Mouse (Mus musculus): ENCODE measurements around the gene Pdha1. TPM values are rescaled to one million over a fixed set of nuclear protein-coding genes. Genes with fewer than 3 reads are reported as not detected.

Pdha1 gene
- polyA plus RNA-seq (2014; fragmentation: Nextera tagmentation; extraction: Ambion mirVana): 79.9 and 115 TPM in 2 replicates

- Histone ChIP-seq H3K9ac (ENCODE audit: low read depth, low read length) (peak within 1 kb of the TSS; percentile 70), H3K4me3 (ENCODE audit: low read length) (peak within 1 kb of the TSS; percentile 62), H3K4me2 (replicated peaks; ENCODE audit: low read depth, low read length) (peak within 1 kb of the TSS; percentile 55), H3K27ac (ENCODE audit: low read depth, low read length) (peak within 1 kb of the TSS; percentile 93), H3K4me1 (ENCODE audit: control insufficient read depth, insufficient read depth, low read length) (no peaks in the 10 kb centered on the region), H3K9me3 (ENCODE audit: control insufficient read depth, low read length) (no peaks in the 10 kb centered on the region), H3K27me3 (ENCODE audit: control insufficient read depth, insufficient read depth, low read length) (no peaks in the 10 kb centered on the region), H3K36me3 (ENCODE audit: control insufficient read depth, insufficient read depth, low read length) (no peaks in the 10 kb centered on the region)
- WGBS: 25% methylated on average over 50 of the region's 67 CpGs
- ATAC-seq (ENCODE audit: low FRiP score, low TSS enrichment): peak; percentile 97
Measured at GRCm38 (mm10) chrX:160137861-160138717, at the start of gene Pdha1. Gene Pdha1, minus strand, starts transcription at chrX:160138413.

DNA sequence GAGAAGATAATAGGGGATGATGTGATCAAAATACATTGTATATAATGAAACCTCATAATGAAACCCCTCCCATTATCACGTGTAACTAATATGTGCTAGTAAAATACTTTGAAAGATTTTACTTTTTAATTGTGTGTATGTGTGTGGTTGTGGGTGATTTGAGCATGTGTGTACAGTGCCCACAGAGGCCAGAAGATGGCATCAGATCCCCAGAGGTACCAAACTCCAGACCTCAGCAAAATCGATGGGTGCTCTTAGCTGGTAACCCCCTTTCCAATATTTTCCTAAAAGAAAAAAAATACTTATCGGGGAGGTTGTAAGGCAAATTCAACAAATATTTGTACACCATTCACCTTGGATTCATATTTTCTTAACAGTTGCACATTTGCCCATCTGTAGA, 40.8 kb upstream of the Pdha1 start:
- 79% methylated on average over 3 of the region's 3 CpGs for WGBS
- H3K36me3 ChIP-seq (ENCODE audit: control insufficient read depth, insufficient read depth, low read length): no peaks in the 10 kb centered on the region
- H3K27me3 ChIP-seq (ENCODE audit: control insufficient read depth, insufficient read depth, low read length): no peaks in the 10 kb centered on the region; the same call in 1 of the 2 replicates
- H3K9ac ChIP-seq (ENCODE audit: low read depth, low read length): no peak overlapping the region
- ATAC-seq (ENCODE audit: low FRiP score, low TSS enrichment): no peak
- H3K4me3 ChIP-seq (ENCODE audit: low read length): no peak overlapping the region
- no peaks in the 10 kb centered on the region for H3K4me1 ChIP-seq (ENCODE audit: control insufficient read depth, insufficient read depth, low read length)
- no peaks in the 10 kb centered on the region for H3K9me3 ChIP-seq (ENCODE audit: control insufficient read depth, low read length)
- H3K27ac ChIP-seq (ENCODE audit: low read depth, low read length): no peak overlapping the region
- no peak overlapping the region for H3K4me2 ChIP-seq (replicated peaks; ENCODE audit: low read depth, low read length)

- Histone ChIP-seq H3K4me1 (ENCODE audit: control insufficient read depth, insufficient read depth, low read length) (no peaks in the 10 kb centered on the region), H3K4me2 (replicated peaks; ENCODE audit: low read depth, low read length) (no peak overlapping the region), H3K27ac (ENCODE audit: low read depth, low read length) (no peak overlapping the region), H3K4me3 (ENCODE audit: low read length) (no peak overlapping the region), H3K9ac (ENCODE audit: low read depth, low read length) (no peak overlapping the region), H3K9me3 (ENCODE audit: control insufficient read depth, low read length) (no peaks in the 10 kb centered on the region), H3K36me3 (ENCODE audit: control insufficient read depth, insufficient read depth, low read length) (no peaks in the 10 kb centered on the region), H3K27me3 (ENCODE audit: control insufficient read depth, insufficient read depth, low read length) (no peaks in the 10 kb centered on the region)
- ATAC-seq (ENCODE audit: low FRiP score, low TSS enrichment): no peak
- WGBS: 23% methylated on average over 2 of the region's 3 CpGs
Measured at GRCm38 (mm10) chrX:160170150-160170549, 31.9 kb upstream of the Pdha1 start.

DNA sequence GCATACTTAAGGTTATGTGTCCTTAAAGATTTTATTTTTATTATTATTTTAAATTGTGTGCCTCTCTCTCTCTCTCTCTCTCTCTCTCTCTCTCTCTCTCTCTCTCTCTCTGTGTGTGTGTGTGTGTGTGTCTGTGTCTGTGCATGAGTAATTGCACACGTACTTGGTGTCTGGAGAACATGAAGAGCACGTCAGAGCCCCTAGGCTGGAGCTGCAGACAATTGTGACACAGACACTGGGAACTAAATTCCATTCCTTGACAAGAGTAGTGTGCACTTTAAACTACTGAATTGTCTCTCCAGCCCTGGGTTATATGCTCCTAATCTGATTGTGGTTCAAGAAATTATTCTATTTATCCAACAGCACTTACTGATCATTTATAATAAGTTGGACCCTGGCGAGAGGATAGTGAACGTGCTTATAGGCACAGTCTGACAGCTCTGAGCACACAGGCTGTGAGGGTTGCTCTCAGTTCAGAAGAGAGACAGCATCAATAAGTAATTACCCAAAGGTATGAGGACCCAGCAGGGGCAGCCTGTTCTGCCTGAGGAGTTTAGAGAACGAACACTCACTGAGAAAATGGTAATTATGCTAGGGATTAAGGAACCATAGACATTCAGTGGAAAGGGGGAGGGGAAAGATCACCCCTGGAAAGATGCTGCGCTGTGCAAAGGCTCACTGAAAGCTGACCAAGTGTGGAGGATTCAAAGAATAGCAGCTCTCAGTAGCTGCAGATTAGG, 28.2 kb upstream of the Pdha1 start:
- no peaks in the 10 kb centered on the region for H3K9me3 ChIP-seq (ENCODE audit: control insufficient read depth, low read length)
- no peaks in the 10 kb centered on the region for H3K36me3 ChIP-seq (ENCODE audit: control insufficient read depth, insufficient read depth, low read length)
- H3K27me3 ChIP-seq (ENCODE audit: control insufficient read depth, insufficient read depth, low read length): no peaks in the 10 kb centered on the region
- ATAC-seq (ENCODE audit: low FRiP score, low TSS enrichment): no peak
- no peak overlapping the region for H3K4me2 ChIP-seq (replicated peaks; ENCODE audit: low read depth, low read length)
- no peak overlapping the region for H3K9ac ChIP-seq (ENCODE audit: low read depth, low read length)
- H3K27ac ChIP-seq (ENCODE audit: low read depth, low read length): no peak overlapping the region
- WGBS: 55% methylated on average over 6 of the region's 6 CpGs
- no peaks in the 10 kb centered on the region for H3K4me1 ChIP-seq (ENCODE audit: control insufficient read depth, insufficient read depth, low read length)
- H3K4me3 ChIP-seq (ENCODE audit: low read length): no peak overlapping the region

GRCm38 (mm10) chrX:160164259-160164658, 26.0 kb upstream of the Pdha1 start:
- WGBS: 87% methylated on average over 3 of the region's 3 CpGs
- no peak overlapping the region for H3K27ac ChIP-seq (ENCODE audit: low read depth, low read length)
- no peaks in the 10 kb centered on the region for H3K36me3 ChIP-seq (ENCODE audit: control insufficient read depth, insufficient read depth, low read length)
- no peaks in the 10 kb centered on the region for H3K27me3 ChIP-seq (ENCODE audit: control insufficient read depth, insufficient read depth, low read length)
- H3K4me2 ChIP-seq (replicated peaks; ENCODE audit: low read depth, low read length): no peak overlapping the region
- no peak overlapping the region for H3K9ac ChIP-seq (ENCODE audit: low read depth, low read length)
- H3K4me3 ChIP-seq (ENCODE audit: low read length): no peak overlapping the region
- H3K4me1 ChIP-seq (ENCODE audit: control insufficient read depth, insufficient read depth, low read length): no peaks in the 10 kb centered on the region
- H3K9me3 ChIP-seq (ENCODE audit: control insufficient read depth, low read length): no peaks in the 10 kb centered on the region
- ATAC-seq (ENCODE audit: low FRiP score, low TSS enrichment): no peak

- H3K9ac ChIP-seq (ENCODE audit: low read depth, low read length): no peak overlapping the region
- H3K36me3 ChIP-seq (ENCODE audit: control insufficient read depth, insufficient read depth, low read length): no peaks in the 10 kb centered on the region
- H3K27me3 ChIP-seq (ENCODE audit: control insufficient read depth, insufficient read depth, low read length): no peaks in the 10 kb centered on the region
- H3K4me2 ChIP-seq (replicated peaks; ENCODE audit: low read depth, low read length): no peak overlapping the region
- ATAC-seq (ENCODE audit: low FRiP score, low TSS enrichment): no peak
- no peaks in the 10 kb centered on the region for H3K4me1 ChIP-seq (ENCODE audit: control insufficient read depth, insufficient read depth, low read length)
- H3K4me3 ChIP-seq (ENCODE audit: low read length): no peak overlapping the region
- H3K9me3 ChIP-seq (ENCODE audit: control insufficient read depth, low read length): no peaks in the 10 kb centered on the region
- H3K27ac ChIP-seq (ENCODE audit: low read depth, low read length): no peak overlapping the region
- WGBS: 67% methylated on average over 4 of the region's 4 CpGs
Measured at GRCm38 (mm10) chrX:160153147-160153815, 15.1 kb upstream of the Pdha1 start.

DNA sequence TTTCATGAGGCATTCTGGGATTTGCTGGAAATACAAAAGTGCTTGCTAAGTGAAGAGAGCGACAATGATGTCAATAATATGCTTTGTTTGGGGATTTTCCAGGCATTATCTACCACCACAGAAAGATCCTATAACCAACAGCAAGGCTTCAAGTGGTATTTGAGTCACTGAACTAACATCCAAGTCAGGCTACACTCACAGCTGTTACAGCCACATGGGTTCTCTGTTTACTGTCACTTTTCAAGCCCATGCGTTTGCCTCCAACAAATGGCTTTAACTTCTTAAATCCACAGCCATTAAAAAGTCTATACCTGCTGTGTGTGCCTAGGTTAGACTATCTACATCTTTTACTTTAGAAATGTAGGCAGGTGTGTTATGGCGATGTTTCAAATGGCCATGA, 10.6 kb upstream of the Pdha1 start:
- no peaks in the 10 kb centered on the region for H3K36me3 ChIP-seq (ENCODE audit: control insufficient read depth, insufficient read depth, low read length)
- no peaks in the 10 kb centered on the region for H3K27me3 ChIP-seq (ENCODE audit: control insufficient read depth, insufficient read depth, low read length)
- no peak overlapping the region for H3K4me3 ChIP-seq (ENCODE audit: low read length)
- no peaks in the 10 kb centered on the region for H3K4me1 ChIP-seq (ENCODE audit: control insufficient read depth, insufficient read depth, low read length)
- no peak overlapping the region for H3K4me2 ChIP-seq (replicated peaks; ENCODE audit: low read depth, low read length)
- H3K9ac ChIP-seq (ENCODE audit: low read depth, low read length): no peak overlapping the region
- no peaks in the 10 kb centered on the region for H3K9me3 ChIP-seq (ENCODE audit: control insufficient read depth, low read length)
- ATAC-seq (ENCODE audit: low FRiP score, low TSS enrichment): no peak
- 83% methylated on average over 3 of the region's 3 CpGs for WGBS
- no peak overlapping the region for H3K27ac ChIP-seq (ENCODE audit: low read depth, low read length)

DNA sequence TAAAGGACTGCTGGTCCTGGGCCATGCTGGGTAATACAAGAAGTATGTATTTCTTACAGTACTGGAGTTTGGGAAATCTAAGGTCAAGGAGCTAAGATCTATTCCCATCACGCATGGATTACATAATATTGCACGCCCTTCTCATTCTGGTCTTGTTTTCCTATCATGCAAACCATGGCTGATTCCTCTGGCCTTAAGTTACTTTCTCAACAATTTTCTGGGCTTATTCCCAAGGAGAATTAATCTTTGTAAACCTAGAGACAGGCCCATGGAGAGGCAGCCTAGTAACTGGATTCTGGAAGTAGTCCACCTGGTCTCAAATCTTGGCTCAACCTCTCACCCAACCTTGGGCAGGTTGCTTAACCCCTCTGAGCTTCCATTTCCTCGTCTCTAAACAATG, 9.2 kb upstream of the Pdha1 start:
- Histone ChIP-seq H3K4me2 (replicated peaks; ENCODE audit: low read depth, low read length) (no peak overlapping the region), H3K4me1 (ENCODE audit: control insufficient read depth, insufficient read depth, low read length) (no peaks in the 10 kb centered on the region), H3K27ac (ENCODE audit: low read depth, low read length) (no peak overlapping the region), H3K36me3 (ENCODE audit: control insufficient read depth, insufficient read depth, low read length) (no peaks in the 10 kb centered on the region), H3K4me3 (ENCODE audit: low read length) (no peak overlapping the region), H3K9me3 (ENCODE audit: control insufficient read depth, low read length) (no peaks in the 10 kb centered on the region), H3K9ac (ENCODE audit: low read depth, low read length) (no peak overlapping the region), H3K27me3 (ENCODE audit: control insufficient read depth, insufficient read depth, low read length) (no peaks in the 10 kb centered on the region)
- no peak for ATAC-seq (ENCODE audit: low FRiP score, low TSS enrichment)
- 79% methylated on average over 3 of the region's 3 CpGs for WGBS

Data from kidney, embryonic 14.5 days (tissue).